Mouse (Mus musculus): Measurements from ENCODE around the gene Wdr27.

Gene Wdr27

GRCm38 (mm10) chr17:14826715-14827295 is 116.2 kb downstream of the Wdr27 start:
- in situ Hi-C loops (cut with MboI, MseI) = no loop called here

- in situ Hi-C loops (cut with MboI, MseI) = no loop called here
Observed at GRCm38 (mm10) chr17:14824938-14825337, 118.0 kb downstream of the Wdr27 start.

- in situ Hi-C loops (cut with MboI, MseI) = no loop called here
Observed at GRCm38 (mm10) chr17:14817975-14818374, 125.0 kb downstream of the Wdr27 start.

- in situ Hi-C loops (cut with MboI, MseI) = no loop called here
Observed at GRCm38 (mm10) chr17:14816107-14816506, 126.9 kb downstream of the Wdr27 start.

- in situ Hi-C loops (cut with MboI, MseI) = no loop called here
Observed at GRCm38 (mm10) chr17:14815304-14815703, 127.7 kb downstream of the Wdr27 start.

GRCm38 (mm10) chr17:14812631-14813030 is 130.3 kb downstream of the Wdr27 start:
- in situ Hi-C loops (cut with MboI, MseI) = no loop called here

- in situ Hi-C loops (cut with MboI, MseI) = no loop called here
Observed at GRCm38 (mm10) chr17:14812033-14812432, 130.9 kb downstream of the Wdr27 start.

GRCm38 (mm10) chr17:14806808-14807207 is 136.2 kb downstream of the Wdr27 start:
- in situ Hi-C loops (cut with MboI, MseI) = no loop called here

- in situ Hi-C loops (cut with MboI, MseI) = no loop called here
Observed at GRCm38 (mm10) chr17:14799243-14799642, 143.7 kb downstream of the Wdr27 start.

- in situ Hi-C loops (cut with MboI, MseI) = no loop called here
Observed at GRCm38 (mm10) chr17:14795074-14795473, 147.9 kb downstream of the Wdr27 start.

- in situ Hi-C loops (cut with MboI, MseI) = no loop called here
Observed at GRCm38 (mm10) chr17:14779356-14779755, 163.6 kb downstream of the Wdr27 start.

GRCm38 (mm10) chr17:14771339-14771738 is 171.6 kb downstream of the Wdr27 start:
- in situ Hi-C loops (cut with MboI, MseI) = no loop called here

GRCm38 (mm10) chr17:14770377-14770776 is 172.6 kb downstream of the Wdr27 start:
- in situ Hi-C loops (cut with MboI, MseI) = no loop called here

All from T-helper 2 cell (primary cell).